Mouse (Mus musculus): Measurements from ENCODE around the gene A230050P20Rik. TPM values are rescaled to one million over a fixed set of nuclear protein-coding genes. Genes with fewer than 3 reads are reported as not detected.
A peak's percentile ranks its signal among the peaks of the same experiment; 100 is the strongest.
"Not testable (repeated sequence)": the region's sequence is repeated elsewhere in the genome, so short reads cannot be mapped to it uniquely, and the experiment has no call there.

A230050P20Rik gene
- polyA plus RNA-seq (2015; fragmentation: Nextera tagmentation; extraction: Ambion mirVana), result 4.2 and 4.8 TPM in 2 replicates

DNA sequence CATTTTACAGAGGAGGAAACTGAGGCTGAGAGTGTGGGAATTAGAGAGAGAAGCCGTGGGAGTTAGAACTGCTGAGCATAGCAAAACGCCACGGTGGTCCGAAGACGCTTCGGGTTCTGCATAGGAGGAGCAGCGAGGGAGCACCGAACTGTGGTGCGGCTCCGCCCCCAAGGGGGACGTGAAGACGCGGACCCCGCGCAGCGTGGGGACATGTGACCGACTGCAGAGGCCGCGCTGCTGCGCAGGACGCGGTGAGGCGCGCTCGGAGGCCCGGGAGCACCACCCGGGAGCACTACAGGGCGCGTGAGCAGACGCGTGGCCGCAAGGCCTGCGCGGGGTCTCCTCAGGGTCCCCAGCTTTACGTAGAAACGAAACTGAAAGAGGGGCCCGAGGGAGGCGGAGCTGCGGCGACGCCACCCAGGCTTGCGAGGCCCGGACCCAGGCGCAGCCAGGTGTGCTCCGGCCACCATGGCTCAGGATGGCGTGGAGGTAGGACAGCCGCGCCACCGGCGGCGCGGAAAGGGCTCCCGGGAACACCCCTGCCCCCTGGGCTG, at the start of gene A230050P20Rik:
TSS of gene A230050P20Rik (plus strand) at position 195 of the 554 bp plus-strand sequence.
- H3K9me3 ChIP-seq (replicated peaks), result no peaks in the 10 kb centered on the region
- no peak within 1 kb of the TSS for H3K27ac ChIP-seq
- H3K4me1 ChIP-seq (replicated peaks), result peaks cover 12% of the 10 kb centered on the region
- peak within 1 kb of the TSS; percentile 72 for H3K4me2 ChIP-seq
- H3K4me3 ChIP-seq (replicated peaks), result peak within 1 kb of the TSS; percentile 63
- H3K27me3 ChIP-seq, result peaks cover 37% of the 10 kb centered on the region
- H3K36me3 ChIP-seq, result peaks cover 2% of the 10 kb centered on the region
- H3K9ac ChIP-seq, result peak within 1 kb of the TSS; percentile 65
- 3% methylated on average over 53 of the region's 53 CpGs for WGBS (ENCODE audit: insufficient replicate concordance)
- ATAC-seq (ENCODE audit: low read depth) (peak; percentile 42), DNase-seq (no peak)

GRCm38 (mm10) chr9:20820001-20820400, 48.4 kb upstream of the A230050P20Rik start:
- 67% methylated on average over 5 of the region's 5 CpGs for WGBS (ENCODE audit: insufficient replicate concordance)
- Histone ChIP-seq H3K4me3 (replicated peaks) (no peak overlapping the region), H3K9me3 (replicated peaks) (no peaks in the 10 kb centered on the region)

GRCm38 (mm10) chr9:20822821-20823220, 45.6 kb upstream of the A230050P20Rik start:
- no peak overlapping the region for H3K4me3 ChIP-seq (replicated peaks)
- H3K4me1 ChIP-seq (replicated peaks), result no peaks in the 10 kb centered on the region
- H3K36me3 ChIP-seq, result no peaks in the 10 kb centered on the region
- DNase-seq, result no peak
- H3K9ac ChIP-seq, result no peak overlapping the region
- H3K27ac ChIP-seq, result no peak overlapping the region
- H3K4me2 ChIP-seq, result no peak overlapping the region
- no peaks in the 10 kb centered on the region for H3K9me3 ChIP-seq (replicated peaks)
- H3K27me3 ChIP-seq, result no peaks in the 10 kb centered on the region
- WGBS (ENCODE audit: insufficient replicate concordance), result 50% methylated on average over 3 of the region's 3 CpGs
- ATAC-seq (ENCODE audit: low read depth), result no peak

More at GRCm38 (mm10) chr9:20820001-20820400, 48.4 kb upstream of the A230050P20Rik start:
- DNase-seq (no peak), ATAC-seq (ENCODE audit: low read depth) (no peak)
- Histone ChIP-seq H3K4me2 (no peak overlapping the region), H3K36me3 (no peaks in the 10 kb centered on the region), H3K27me3 (peaks cover 13% of the 10 kb centered on the region), H3K4me1 (replicated peaks) (peaks cover 2% of the 10 kb centered on the region), H3K27ac (no peak overlapping the region), H3K9ac (no peak overlapping the region)

- DNase-seq (no peak), ATAC-seq (ENCODE audit: low read depth) (no peak)
- H3K4me2 ChIP-seq, result no peak overlapping the region
- no peak overlapping the region for H3K4me3 ChIP-seq (replicated peaks)
- peaks cover 8% of the 10 kb centered on the region; the same call in 1 of the 2 replicates for H3K27me3 ChIP-seq
- H3K9me3 ChIP-seq (replicated peaks), result no peaks in the 10 kb centered on the region
- WGBS (ENCODE audit: insufficient replicate concordance), result 50% methylated on average over 5 of the region's 5 CpGs
- H3K4me1 ChIP-seq (replicated peaks), result no peaks in the 10 kb centered on the region
- H3K36me3 ChIP-seq, result no peaks in the 10 kb centered on the region
- H3K27ac ChIP-seq, result no peak overlapping the region
- H3K9ac ChIP-seq, result no peak overlapping the region
Measured at GRCm38 (mm10) chr9:20825781-20826180, 42.7 kb upstream of the A230050P20Rik start.

- H3K36me3 ChIP-seq, result no peaks in the 10 kb centered on the region
- H3K4me2 ChIP-seq, result no peak overlapping the region
- DNase-seq, result no peak
- H3K27ac ChIP-seq, result no peak overlapping the region
- peaks cover 20% of the 10 kb centered on the region; the same call in 1 of the 2 replicates for H3K27me3 ChIP-seq
- no peak overlapping the region for H3K4me3 ChIP-seq (replicated peaks)
- H3K9ac ChIP-seq, result no peak overlapping the region
- no peaks in the 10 kb centered on the region for H3K4me1 ChIP-seq (replicated peaks)
- ATAC-seq (ENCODE audit: low read depth), result no peak
- H3K9me3 ChIP-seq (replicated peaks), result no peaks in the 10 kb centered on the region
- WGBS (ENCODE audit: insufficient replicate concordance), result 68% methylated on average over 1 of the region's 1 CpGs
Measured at GRCm38 (mm10) chr9:20828127-20828526, 40.3 kb upstream of the A230050P20Rik start.

DNA sequence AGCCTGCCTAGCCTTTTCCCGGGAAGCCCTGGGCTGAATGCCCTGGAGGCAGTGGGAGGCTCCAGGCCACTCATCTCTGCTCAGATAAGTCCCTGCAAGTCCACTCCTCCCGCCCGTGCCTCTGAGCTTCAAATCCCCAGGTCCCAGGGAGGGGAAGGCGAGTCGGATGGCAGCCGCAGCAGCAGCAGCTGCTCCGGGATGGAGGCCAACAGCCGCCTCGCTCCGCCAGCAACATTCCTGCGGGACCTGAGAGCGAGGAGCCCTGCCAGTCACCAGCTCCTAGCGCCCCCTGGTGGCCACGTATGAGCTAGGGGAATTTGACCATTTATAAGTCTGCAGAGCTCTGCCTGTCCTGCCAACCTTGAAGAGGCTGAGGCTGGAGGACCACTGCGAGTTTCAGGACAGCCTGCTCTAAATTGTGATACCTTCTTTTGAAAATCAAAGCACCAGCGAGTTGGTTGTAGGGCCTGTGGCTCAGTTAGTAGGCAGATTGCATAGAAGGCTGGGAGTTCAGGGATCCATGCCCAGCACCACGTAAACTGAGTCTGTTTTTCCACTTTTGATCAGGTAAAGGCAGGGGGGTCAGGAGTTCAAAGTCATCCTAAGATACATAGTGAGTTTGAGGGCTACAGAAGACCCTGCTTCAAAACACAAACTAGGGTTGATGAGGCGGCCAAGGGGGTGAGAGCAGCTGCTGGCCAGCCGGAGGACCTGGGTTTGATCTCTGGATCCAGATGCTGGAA, 37.4 kb upstream of the A230050P20Rik start:
- ATAC-seq (ENCODE audit: low read depth) (peak; percentile 47; the same call in 1 of the 2 replicates), DNase-seq (peak; percentile 50)
- Histone ChIP-seq H3K4me1 (replicated peaks) (no peaks in the 10 kb centered on the region), H3K9me3 (replicated peaks) (no peaks in the 10 kb centered on the region), H3K27me3 (peaks cover 20% of the 10 kb centered on the region; the same call in 1 of the 2 replicates), H3K27ac (no peak overlapping the region), H3K9ac (no peak overlapping the region), H3K4me2 (no peak overlapping the region), H3K4me3 (replicated peaks) (no peak overlapping the region), H3K36me3 (no peaks in the 10 kb centered on the region)
- 17% methylated on average over 19 of the region's 19 CpGs for WGBS (ENCODE audit: insufficient replicate concordance)

DNA sequence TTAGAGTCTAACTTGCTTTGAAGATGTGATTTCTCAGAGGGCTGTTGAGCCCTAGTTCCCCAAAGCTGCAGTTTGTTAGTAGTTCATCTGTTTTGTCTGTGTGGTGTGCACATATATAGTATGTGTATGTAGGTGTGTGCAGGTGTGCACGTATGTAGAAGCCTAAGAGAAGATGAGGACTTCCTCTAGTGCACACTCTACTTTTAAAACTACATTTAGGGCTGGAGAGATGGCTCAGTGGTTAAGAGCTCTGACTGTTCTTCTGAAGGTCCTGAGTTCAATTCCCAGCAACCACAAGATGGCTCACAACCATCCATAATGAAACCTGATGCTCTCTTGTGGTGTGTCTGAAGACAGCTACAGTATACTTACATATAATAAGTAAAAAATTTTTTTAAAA, 33.6 kb upstream of the A230050P20Rik start:
- Histone ChIP-seq H3K36me3 (no peaks in the 10 kb centered on the region), H3K4me3 (replicated peaks) (no peak overlapping the region), H3K27me3 (peaks cover 19% of the 10 kb centered on the region; the same call in 1 of the 2 replicates), H3K27ac (no peak overlapping the region), H3K4me2 (no peak overlapping the region), H3K9ac (no peak overlapping the region), H3K4me1 (replicated peaks) (no peaks in the 10 kb centered on the region), H3K9me3 (replicated peaks) (no peaks in the 10 kb centered on the region)
- no peak for ATAC-seq (ENCODE audit: low read depth)
- no peak for DNase-seq
- WGBS (ENCODE audit: insufficient replicate concordance), result 36% methylated on average over 1 of the region's 1 CpGs

- not testable (repeated sequence) for H3K4me2 ChIP-seq; H3K4me1 ChIP-seq (replicated peaks); H3K36me3 ChIP-seq; H3K9me3 ChIP-seq (replicated peaks); ATAC-seq (ENCODE audit: low read depth); H3K4me3 ChIP-seq (replicated peaks); H3K9ac ChIP-seq; DNase-seq; H3K27ac ChIP-seq
- WGBS (ENCODE audit: insufficient replicate concordance), result 71% methylated on average over 11 of the region's 11 CpGs
- peaks cover 14% of the 10 kb centered on the region; the same call in 1 of the 2 replicates for H3K27me3 ChIP-seq
Measured at GRCm38 (mm10) chr9:20835431-20835954, 32.9 kb upstream of the A230050P20Rik start.

GRCm38 (mm10) chr9:20837184-20837947, 31.1 kb upstream of the A230050P20Rik start:
- no peak for DNase-seq
- H3K4me2 ChIP-seq, result no peak overlapping the region
- no peaks in the 10 kb centered on the region for H3K9me3 ChIP-seq (replicated peaks)
- H3K4me1 ChIP-seq (replicated peaks), result no peaks in the 10 kb centered on the region
- no peak for ATAC-seq (ENCODE audit: low read depth)
- H3K36me3 ChIP-seq, result no peaks in the 10 kb centered on the region
- WGBS (ENCODE audit: insufficient replicate concordance), result 66% methylated on average over 9 of the region's 9 CpGs
- no peak overlapping the region for H3K4me3 ChIP-seq (replicated peaks)
- peaks cover 3% of the 10 kb centered on the region; the same call in 1 of the 2 replicates for H3K27me3 ChIP-seq
- H3K27ac ChIP-seq, result no peak overlapping the region
- H3K9ac ChIP-seq, result no peak overlapping the region

DNA sequence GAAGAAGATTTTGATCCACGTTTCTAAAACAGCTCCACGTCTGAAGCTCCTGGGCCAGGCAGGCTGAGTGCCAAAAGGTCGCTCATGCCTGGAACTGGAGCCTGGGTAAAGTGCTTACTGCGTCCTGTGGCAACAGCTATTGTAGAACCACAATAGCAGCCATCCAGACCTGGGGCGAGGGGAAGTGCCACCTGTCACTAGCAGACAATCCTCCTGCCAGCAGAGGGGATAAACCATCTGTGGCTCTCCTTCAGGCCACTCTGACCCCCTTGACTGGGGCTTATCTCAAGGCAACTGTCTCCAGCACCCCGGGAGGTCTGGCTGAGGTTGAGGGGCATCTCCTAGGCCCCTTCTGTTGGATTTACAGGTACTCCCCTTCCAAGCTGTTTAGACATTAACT, 29.5 kb upstream of the A230050P20Rik start:
- Histone ChIP-seq H3K27me3 (no peaks in the 10 kb centered on the region; the same call in 1 of the 2 replicates), H3K36me3 (no peaks in the 10 kb centered on the region), H3K9me3 (replicated peaks) (no peaks in the 10 kb centered on the region), H3K4me1 (replicated peaks) (no peaks in the 10 kb centered on the region), H3K27ac (no peak overlapping the region), H3K4me2 (no peak overlapping the region), H3K4me3 (replicated peaks) (no peak overlapping the region), H3K9ac (no peak overlapping the region)
- DNase-seq (no peak), ATAC-seq (ENCODE audit: low read depth) (no peak)
- WGBS (ENCODE audit: insufficient replicate concordance), result 33% methylated on average over 6 of the region's 6 CpGs

- Histone ChIP-seq H3K27ac (no peak overlapping the region), H3K9me3 (replicated peaks) (no peaks in the 10 kb centered on the region), H3K4me1 (replicated peaks) (no peaks in the 10 kb centered on the region), H3K9ac (no peak overlapping the region), H3K4me2 (no peak overlapping the region), H3K27me3 (no peaks in the 10 kb centered on the region), H3K4me3 (replicated peaks) (no peak overlapping the region), H3K36me3 (no peaks in the 10 kb centered on the region)
- WGBS (ENCODE audit: insufficient replicate concordance), result 12% methylated on average over 4 of the region's 4 CpGs
- ATAC-seq (ENCODE audit: low read depth) (no peak), DNase-seq (no peak)
Measured at GRCm38 (mm10) chr9:20842211-20842610, 26.2 kb upstream of the A230050P20Rik start.

Data from liver, embryonic 13.5 days (tissue).